Mouse (Mus musculus) large intestine, adult 2 months (tissue): ENCODE measurements around the gene Mthfd2l. TPM values are rescaled to one million over a fixed set of nuclear protein-coding genes. Genes with fewer than 3 reads are reported as not detected.

Experiments
- DNase-seq: peaks from one replicate; pipeline ENCODE4 v3.0.0-alpha.2; 2012; ENCODE audit warnings: low read depth, low spot score
- WGBS: fragments of 180-500 bp; shearing (Covaris S2); methylation state at CpG from one replicate; pipeline ENCODE4 v1.1.7; 2018; 5-methylcytosine and 5-hydroxymethylcytosine counted together
- polyA plus RNA-seq: library from polyadenylated mRNA; depleted of rRNA; stranded (reverse); fragments of >200 nt; gene quantifications from 2 replicates; pipeline ENCODE4 v1.2.3, GENCODE M21; 2012; rRNA removed

Gene Mthfd2l
- polyA plus RNA-seq, 1 experiment, result 12.7 TPM

DNA sequence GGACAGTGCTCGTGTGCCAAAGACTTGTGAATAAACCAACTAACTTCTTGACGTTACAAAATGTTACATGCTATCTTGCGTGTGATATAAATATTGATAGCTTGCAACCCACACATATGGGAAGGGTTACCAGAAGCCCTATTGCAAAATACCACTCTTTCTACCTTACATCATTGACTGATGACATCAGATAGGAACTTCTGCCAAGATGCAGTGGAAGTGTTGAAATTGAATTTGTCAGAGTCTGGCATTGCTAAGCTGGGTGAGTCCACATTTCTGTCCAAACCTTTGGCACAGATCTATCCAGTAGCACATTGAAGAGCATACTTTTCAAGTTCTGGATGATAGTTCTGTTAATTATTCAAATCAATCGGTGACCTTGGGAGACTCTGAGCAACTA, 105.7 kb downstream of the Mthfd2l start:
- WGBS, result 77% methylated on average over 4 of the region's 4 CpGs
- no peak for DNase-seq

- no peak for DNase-seq
- 54% methylated on average over 2 of the region's 2 CpGs for WGBS
Observed at GRCm38 (mm10) chr5:91037756-91038155, 106.8 kb downstream of the Mthfd2l start.

- 8% methylated on average over 2 of the region's 2 CpGs for WGBS
- DNase-seq, result peak; percentile 99
Observed at GRCm38 (mm10) chr5:91038547-91038946, 107.6 kb downstream of the Mthfd2l start.

DNA sequence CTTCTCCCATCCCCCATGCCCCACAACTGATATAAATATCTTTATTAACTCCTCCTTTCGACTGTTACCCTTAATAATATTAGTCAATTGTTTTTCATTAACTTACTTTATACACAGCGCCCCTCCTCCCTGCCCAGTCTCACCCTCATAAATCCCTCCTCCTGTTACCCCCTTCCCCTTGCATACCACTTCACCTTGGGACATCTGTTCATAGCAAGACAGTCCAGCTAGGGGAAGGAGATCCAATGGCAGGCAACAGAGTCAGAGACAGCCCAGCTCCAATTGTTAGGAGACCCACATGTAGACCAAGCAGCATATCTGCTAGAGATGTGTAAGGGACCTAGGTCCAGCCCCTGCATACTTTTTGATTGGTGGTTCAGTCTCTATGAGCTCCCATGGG, 108.0 kb downstream of the Mthfd2l start:
- WGBS, result 58% methylated on average over 2 of the region's 2 CpGs
- DNase-seq, result no peak

DNA sequence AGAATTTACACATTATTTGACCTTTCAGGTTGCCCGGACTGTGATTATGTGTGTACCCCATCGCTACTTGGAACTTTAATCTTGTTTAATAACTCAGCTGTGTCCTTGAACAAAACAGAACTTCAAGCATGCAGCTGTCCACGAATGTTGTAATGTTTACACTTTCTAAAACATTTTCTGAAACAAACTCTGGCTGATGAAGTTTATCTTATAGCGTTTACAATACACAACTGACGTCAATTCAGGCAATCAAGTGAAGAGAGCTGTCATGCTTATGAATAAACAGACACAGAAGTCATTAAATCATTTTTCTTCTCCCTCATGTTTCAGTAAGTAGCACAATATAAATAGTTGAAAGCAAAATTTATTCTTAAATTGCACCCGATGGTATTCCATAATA, 117.1 kb downstream of the Mthfd2l start:
- WGBS, result 51% methylated on average over 6 of the region's 6 CpGs

GRCm38 (mm10) chr5:91048397-91048796, 117.5 kb downstream of the Mthfd2l start:
- no peak for DNase-seq
- WGBS, result 65% methylated on average over 8 of the region's 8 CpGs

More for the DNA sequence above, 117.1 kb downstream of the Mthfd2l start:
- no peak for DNase-seq

Other genes starting within 250 kb of the Mthfd2l start
- 0.78 and 1.1 TPM in 2 replicates for gene Cxcl5, start 171.8 kb upstream of the Mthfd2l start, polyA plus RNA-seq
- gene Ppbp, start 162.6 kb upstream of the Mthfd2l start, polyA plus RNA-seq, result 0.17 and 0.18 TPM in 2 replicates
- 14.5 and 15.5 TPM in 2 replicates for gene Pf4, start 158.7 kb upstream of the Mthfd2l start, polyA plus RNA-seq
- gene Cxcl3, start 145.0 kb upstream of the Mthfd2l start, polyA plus RNA-seq, result 0.30 TPM in 1 of 2 replicates, not detected in the other
- gene Cxcl15, start 136.6 kb upstream of the Mthfd2l start, polyA plus RNA-seq, result 0.04 TPM in 1 of 2 replicates, not detected in the other
- 1.3 and 2.8 TPM in 2 replicates for gene Cxcl1, start 39.9 kb upstream of the Mthfd2l start, polyA plus RNA-seq
- gene Cxcl2, start 27.2 kb upstream of the Mthfd2l start, polyA plus RNA-seq, result 0.50 and 1.8 TPM in 2 replicates
- 0.05 and 0.14 TPM in 2 replicates for gene Epgn, start 96.3 kb downstream of the Mthfd2l start, polyA plus RNA-seq
- gene Ereg, start 143.5 kb downstream of the Mthfd2l start, polyA plus RNA-seq, result 2.3 and 4.0 TPM in 2 replicates
- 2.0 and 2.2 TPM in 2 replicates for gene Areg, start 208.5 kb downstream of the Mthfd2l start, polyA plus RNA-seq